Mouse (Mus musculus) gastrocnemius, adult 18-20 months (tissue): ENCODE results near the gene Fosl2. TPM values are rescaled to one million over a fixed set of nuclear protein-coding genes. Genes with fewer than 3 reads are reported as not detected.

Source experiments
- DNase-seq: peaks from one replicate; pipeline ENCODE4 v3.0.0; 2021; ENCODE audit warnings: low spot score
- total RNA-seq, 2 experiments: library from RNA; stranded (reverse); gene quantifications; 2 replicates each; pipeline ENCODE4 v1.2.3; 2021

Gene Fosl2
- total RNA-seq, 2 experiments from 2014 or later, result 15.9 to 16.3 TPM

GRCm38 (mm10) chr5:32133549-32134004, 2.0 kb upstream of the Fosl2 start:
- peak; percentile 88 for DNase-seq

- peak; percentile 54 for DNase-seq
Observed at GRCm38 (mm10) chr5:32134051-32134732, 1.4 kb upstream of the Fosl2 start.

- peak; percentile 74 for DNase-seq
Observed at GRCm38 (mm10) chr5:32134903-32135335, 682 bp upstream of the Fosl2 start.

GRCm38 (mm10) chr5:32136301-32136863, 781 bp downstream of the Fosl2 start:
- peak; percentile 82 for DNase-seq

GRCm38 (mm10) chr5:32137106-32137522, 1.5 kb downstream of the Fosl2 start:
- DNase-seq, result no peak

GRCm38 (mm10) chr5:32138446-32139195, 3.0 kb downstream of the Fosl2 start:
- DNase-seq, result peak; percentile 65

GRCm38 (mm10) chr5:32139516-32140037, 4.0 kb downstream of the Fosl2 start:
- peak; percentile 87 for DNase-seq

GRCm38 (mm10) chr5:32141899-32142298, 6.3 kb downstream of the Fosl2 start:
- no peak for DNase-seq

- DNase-seq, result no peak
Observed at GRCm38 (mm10) chr5:32143433-32143970, 7.9 kb downstream of the Fosl2 start.

GRCm38 (mm10) chr5:32146281-32146680, 10.7 kb downstream of the Fosl2 start:
- no peak for DNase-seq

- DNase-seq, result no peak
Observed at GRCm38 (mm10) chr5:32148593-32148992, 13.0 kb downstream of the Fosl2 start.

- DNase-seq, result no peak
Observed at GRCm38 (mm10) chr5:32151244-32151643, 15.6 kb downstream of the Fosl2 start.

- no peak for DNase-seq
Observed at GRCm38 (mm10) chr5:32152725-32153417, 17.3 kb downstream of the Fosl2 start.

- DNase-seq, result no peak
Observed at GRCm38 (mm10) chr5:32153418-32153740, 17.8 kb downstream of the Fosl2 start.

- no peak for DNase-seq
Observed at GRCm38 (mm10) chr5:32153791-32154490, 18.3 kb downstream of the Fosl2 start.

- peak; percentile 42 for DNase-seq
Observed at GRCm38 (mm10) chr5:32154931-32155688, 19.5 kb downstream of the Fosl2 start.

- DNase-seq, result no peak
Observed at GRCm38 (mm10) chr5:32155927-32156326, 20.3 kb downstream of the Fosl2 start.

- DNase-seq, result no peak
Observed at GRCm38 (mm10) chr5:32163478-32164043, 28.0 kb downstream of the Fosl2 start.

- no peak for DNase-seq
Observed at GRCm38 (mm10) chr5:32172188-32172587, 36.6 kb downstream of the Fosl2 start.

GRCm38 (mm10) chr5:32176800-32177199, 41.2 kb downstream of the Fosl2 start:
- no peak for DNase-seq
